Mouse (Mus musculus): ENCODE results near the gene Sidt1. TPM values are rescaled to one million over a fixed set of nuclear protein-coding genes. Genes with fewer than 3 reads are reported as not detected.
A peak's percentile ranks its signal among the peaks of the same experiment; 100 is the strongest.

The Sidt1 gene
- 10 to 100 TPM; 30.7 to 36.5 (median 32.2) TPM for total RNA-seq (2022)

- DNase-seq (ENCODE audit: low spot score in 2 of 2), result peak; percentile 28 to 44
Measured at GRCm38 (mm10) chr16:44332861-44333284, at the start of gene Sidt1. TSS of gene Sidt1 (minus strand) at chr16:44333196.

GRCm38 (mm10) chr16:44381578-44381977 is 48.6 kb upstream of the Sidt1 start:
- DNase-seq (ENCODE audit: low spot score in 2 of 2), result no peak

GRCm38 (mm10) chr16:44380006-44380405 is 47.0 kb upstream of the Sidt1 start:
- no peak for DNase-seq (ENCODE audit: low spot score in 2 of 2)

- no peak for DNase-seq (ENCODE audit: low spot score in 2 of 2)
Measured at GRCm38 (mm10) chr16:44375459-44375858, 42.5 kb upstream of the Sidt1 start.

GRCm38 (mm10) chr16:44365522-44365921 is 32.5 kb upstream of the Sidt1 start:
- no peak for DNase-seq (ENCODE audit: low spot score in 2 of 2)

- DNase-seq (ENCODE audit: low spot score in 2 of 2), result no peak
Measured at GRCm38 (mm10) chr16:44361921-44362890, 29.2 kb upstream of the Sidt1 start.

- DNase-seq (ENCODE audit: low spot score in 2 of 2), result no peak
Measured at GRCm38 (mm10) chr16:44357571-44358268, 24.7 kb upstream of the Sidt1 start.

GRCm38 (mm10) chr16:44356291-44356690 is 23.3 kb upstream of the Sidt1 start:
- DNase-seq (ENCODE audit: low spot score in 2 of 2), result no peak

- no peak for DNase-seq (ENCODE audit: low spot score in 2 of 2)
Measured at GRCm38 (mm10) chr16:44349801-44350397, 16.9 kb upstream of the Sidt1 start.

- DNase-seq (ENCODE audit: low spot score in 2 of 2), result peak; percentile 88 to 90
Measured at GRCm38 (mm10) chr16:44347071-44347901, 14.3 kb upstream of the Sidt1 start, which contains the start of gene Spice1. TSS of gene Spice1 (plus strand) at chr16:44347121.

- DNase-seq (ENCODE audit: low spot score in 2 of 2), result no peak
Measured at GRCm38 (mm10) chr16:44337541-44337940, 4.5 kb upstream of the Sidt1 start.

GRCm38 (mm10) chr16:44331995-44332860 is 768 bp downstream of the Sidt1 start:
- peak; percentile 19 to 29 for DNase-seq (ENCODE audit: low spot score in 2 of 2)

GRCm38 (mm10) chr16:44331671-44331994 is 1.4 kb downstream of the Sidt1 start:
- DNase-seq (ENCODE audit: low spot score in 2 of 2), result no peak

- no peak for DNase-seq (ENCODE audit: low spot score in 2 of 2)
Measured at GRCm38 (mm10) chr16:44331154-44331553, 1.8 kb downstream of the Sidt1 start.

- no peak for DNase-seq (ENCODE audit: low spot score in 2 of 2)
Measured at GRCm38 (mm10) chr16:44330657-44331056, 2.3 kb downstream of the Sidt1 start.

- DNase-seq (ENCODE audit: low spot score in 2 of 2), result no peak
Measured at GRCm38 (mm10) chr16:44328644-44329043, 4.4 kb downstream of the Sidt1 start.

GRCm38 (mm10) chr16:44320232-44320631 is 12.8 kb downstream of the Sidt1 start:
- no peak for DNase-seq (ENCODE audit: low spot score in 2 of 2)

- DNase-seq (ENCODE audit: low spot score in 2 of 2), result no peak
Measured at GRCm38 (mm10) chr16:44316350-44316749, 16.6 kb downstream of the Sidt1 start.

GRCm38 (mm10) chr16:44313422-44313821 is 19.6 kb downstream of the Sidt1 start:
- DNase-seq (ENCODE audit: low spot score in 2 of 2), result no peak

- DNase-seq (ENCODE audit: low spot score in 2 of 2), result no peak
Measured at GRCm38 (mm10) chr16:44305606-44306005, 27.4 kb downstream of the Sidt1 start.

Data from left cerebral cortex, adult 8-10 months (tissue).